Mouse (Mus musculus): ENCODE measurements around the gene Olr1. TPM values are rescaled to one million over a fixed set of nuclear protein-coding genes. Genes with fewer than 3 reads are reported as not detected.

Olr1 gene
- not detected for total RNA-seq (2023)

DNA sequence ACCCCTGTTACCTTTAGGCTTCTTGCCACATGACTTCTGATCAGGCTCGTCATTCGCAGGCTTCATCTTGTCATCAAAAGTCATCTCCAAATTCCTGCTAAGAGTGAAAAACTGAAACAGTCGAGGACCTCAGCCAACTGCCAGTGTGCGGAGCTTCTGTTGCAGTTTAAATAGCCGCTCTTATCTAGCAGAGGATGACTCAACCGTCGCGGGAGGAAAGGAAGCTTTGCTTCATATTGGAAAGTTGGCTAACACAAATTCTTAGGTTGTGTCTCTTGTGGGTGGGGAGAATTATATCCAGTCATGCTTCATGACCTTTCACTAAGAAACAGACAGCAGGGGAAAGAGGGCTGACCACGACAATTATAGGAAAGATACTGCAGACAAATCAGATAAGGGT, at the start of gene Olr1:
Gene Olr1 (minus strand): TSS at position 142 of the 400 bp plus-strand sequence.

DNA sequence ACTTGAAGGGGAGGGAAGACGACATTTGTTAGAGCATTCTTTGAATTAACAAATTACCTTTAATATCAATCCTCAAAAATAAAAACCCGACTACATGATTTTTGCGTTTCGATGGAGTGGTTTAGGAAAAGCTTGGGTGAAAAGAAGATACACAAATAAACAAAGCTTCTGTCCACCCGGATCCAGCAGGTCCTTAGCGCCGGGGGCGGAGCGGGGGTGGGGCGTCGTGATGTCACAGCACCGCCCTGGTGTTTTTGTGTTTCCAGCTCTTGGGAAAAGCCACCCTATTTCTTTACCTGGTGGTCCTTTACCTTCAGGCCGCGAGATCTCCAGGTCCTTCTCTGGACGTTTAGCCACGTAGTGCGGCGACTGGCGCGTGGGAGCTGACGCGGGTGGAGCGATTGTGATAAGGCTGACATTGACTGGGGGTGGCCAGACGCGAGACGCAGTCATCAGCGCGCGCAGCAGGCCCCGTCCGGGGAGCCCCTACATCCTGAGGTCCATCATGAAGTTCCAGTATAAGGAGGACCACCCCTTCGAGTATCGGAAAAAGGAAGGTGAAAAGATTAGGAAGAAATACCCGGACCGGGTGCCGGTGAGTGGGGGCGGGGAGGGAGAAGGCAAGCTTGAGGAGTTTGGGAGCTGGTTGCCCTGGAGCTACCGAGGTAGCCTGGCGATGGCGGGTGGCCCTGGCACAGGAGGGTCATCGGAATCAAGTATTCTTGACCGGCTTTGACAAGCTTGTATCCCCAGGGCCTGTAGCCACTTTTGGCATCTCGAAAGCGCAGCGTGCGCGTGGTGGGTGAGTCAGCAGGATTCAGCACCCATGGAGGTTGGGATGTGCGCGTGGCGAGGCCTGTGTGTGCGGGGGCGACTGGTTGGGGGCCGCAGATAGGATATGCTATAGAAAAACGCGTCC, 26.2 kb upstream of the Olr1 start, which contains the start of gene Gabarapl1:
Gene Gabarapl1 (plus strand): TSS at position 219 of the 919 bp plus-strand sequence.

DNA sequence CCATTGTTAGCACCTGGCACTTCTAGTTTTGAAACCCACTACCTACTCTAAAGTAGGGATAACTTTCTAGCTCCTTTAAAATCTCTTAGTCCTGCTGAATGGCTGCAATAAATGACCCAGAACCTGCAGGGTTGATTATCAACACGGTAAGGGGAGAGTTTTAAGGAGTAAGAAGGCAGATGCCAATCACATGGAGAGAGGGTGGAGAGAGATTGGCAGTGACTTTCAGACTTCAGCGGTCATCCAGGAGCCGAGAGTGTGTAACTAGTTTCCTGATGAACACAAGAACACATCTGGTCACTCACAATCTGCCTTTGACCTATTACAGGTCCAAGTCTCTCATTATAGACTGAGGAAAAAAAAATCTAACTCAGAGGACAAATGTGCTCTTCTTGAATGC, 5.4 kb upstream of the Olr1 start, which contains the start of gene Tmem52b:
Gene Tmem52b (plus strand): TSS at position 189 of the 400 bp plus-strand sequence.

DNA sequence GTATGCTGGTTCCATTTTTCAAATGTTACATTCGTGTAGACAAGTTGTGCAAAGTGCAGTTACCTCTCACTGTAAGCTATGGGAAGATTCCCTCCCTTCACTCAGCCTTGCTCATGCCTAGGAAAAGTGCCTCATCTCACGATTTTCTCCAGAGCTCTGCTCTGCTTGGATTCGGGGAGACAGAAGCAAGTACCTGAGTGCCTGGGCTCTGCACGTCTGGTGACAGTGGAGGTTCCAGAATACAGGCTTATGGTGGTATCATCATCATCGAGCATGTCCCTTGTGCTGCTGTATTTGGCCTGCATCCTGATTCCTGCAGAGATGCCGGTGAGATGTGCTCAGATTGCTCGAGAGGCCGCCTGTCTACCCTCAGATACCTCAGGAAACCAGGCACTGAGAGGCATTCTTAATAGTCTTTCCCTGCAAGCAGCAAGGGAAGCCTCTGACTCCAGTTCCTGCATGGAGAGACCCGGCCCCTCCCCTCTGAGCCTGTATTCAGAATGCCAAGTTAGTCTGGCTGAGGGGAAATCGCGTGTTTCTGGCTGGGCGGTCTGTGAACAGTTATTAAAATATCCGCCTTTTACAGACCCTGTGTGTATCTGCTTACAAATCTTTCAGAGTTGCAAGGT, 55.4 kb downstream of the Olr1 start, which contains the start of gene Clec1a:
Gene Clec1a (minus strand): TSS at position 590 of the 629 bp plus-strand sequence.

Other genes with a start within 250 kb of the Olr1 start
- gene Cd69, start 231.7 kb downstream of the Olr1 start, total RNA-seq (2023), result 100 to 1,000 TPM; 338 to 562 TPM
- gene 4922502D21Rik, start 175.4 kb downstream of the Olr1 start, total RNA-seq (2023), result not detected
- gene Clec12a, start 164.5 kb downstream of the Olr1 start, total RNA-seq (2023), result 1 to 10 TPM; 5.2 to 9.4 TPM
- not detected for gene Clec12b, start 121.3 kb downstream of the Olr1 start, total RNA-seq (2023)
- 1 to 10 TPM in 1 of 2 experiments, not detected in 1; 1.5 TPM for gene Clec1b, start 109.9 kb downstream of the Olr1 start, total RNA-seq (2023)
- under 1 TPM in 1 of 2 experiments, not detected in 1; 0.35 TPM for gene Clec9a, start 98.3 kb downstream of the Olr1 start, total RNA-seq (2023)
- not detected for gene Clec1a, start 55.2 kb downstream of the Olr1 start, total RNA-seq (2023)
- not detected for gene Tmem52b, start 5.4 kb upstream of the Olr1 start, total RNA-seq (2023)
- gene Gabarapl1, start 26.0 kb upstream of the Olr1 start, total RNA-seq (2023), result 10 to 100 TPM in 1 of 2 experiments, 1 to 10 TPM in 1; 6.4 to 10.6 TPM
- 1 to 10 TPM in 1 of 2 experiments, under 1 TPM in 1; 0.80 to 1.8 TPM for gene Klre1, start 70.7 kb upstream of the Olr1 start, total RNA-seq (2023)
- gene Klrd1, start 84.6 kb upstream of the Olr1 start, total RNA-seq (2023), result 1 to 10 TPM; 1.6 to 1.7 TPM
- gene Klrk1, start 116.7 kb upstream of the Olr1 start, total RNA-seq (2023), result 1 to 10 TPM in 1 of 2 experiments, under 1 TPM in 1; 0.56 to 1.5 TPM
- gene Klrc3, start 136.2 kb upstream of the Olr1 start, total RNA-seq (2023), result not detected
- 1 to 10 TPM in 1 of 2 experiments, under 1 TPM in 1; 0.87 to 1.6 TPM for gene Klrc2, start 153.5 kb upstream of the Olr1 start, total RNA-seq (2023)
- gene Klrc1, start 171.8 kb upstream of the Olr1 start, total RNA-seq (2023), result 1 to 10 TPM in 1 of 2 experiments, under 1 TPM in 1; 0.70 to 1.3 TPM
- not detected for gene Klri1, start 210.0 kb upstream of the Olr1 start, total RNA-seq (2023)
- under 1 TPM in 1 of 2 experiments, not detected in 1; 0.44 TPM for gene Klri2, start 233.3 kb upstream of the Olr1 start, total RNA-seq (2023)

All from B cell, adult 67 days (primary cell).